Mouse (Mus musculus) gastrocnemius, postnatal 25 days (tissue): ENCODE measurements around the gene Rbm10. TPM values are rescaled to one million over a fixed set of nuclear protein-coding genes. Genes with fewer than 3 reads are reported as not detected.

Source experiments
- total RNA-seq, 2 experiments: library from RNA; stranded (reverse); gene quantifications; 1 replicate in 1 of 2; 2 replicates in 1 of 2; pipeline ENCODE4 v1.2.3; 2021

Rbm10 gene
- total RNA-seq, 2 experiments from 2014 or later = 11.4 to 11.8 TPM

Other genes with a start within 250 kb of the Rbm10 start
- under 1 TPM; 0.72 to 0.95 TPM for gene Jade3, start 191.8 kb upstream of the Rbm10 start, total RNA-seq
- not detected for gene Rgn, start 67.7 kb upstream of the Rbm10 start, total RNA-seq
- 100 to 1,000 TPM; 429 TPM for gene Ndufb11, start 116 bp downstream of the Rbm10 start, total RNA-seq
- gene Uba1, start 40.8 kb downstream of the Rbm10 start, total RNA-seq = 100 to 1,000 TPM; 134 to 145 TPM
- 100 to 1,000 TPM; 124 to 132 TPM for gene Cdk16, start 70.5 kb downstream of the Rbm10 start, total RNA-seq
- gene Usp11, start 86.4 kb downstream of the Rbm10 start, total RNA-seq = 1 to 10 TPM; 1.1 to 1.5 TPM
- gene Araf, start 180.3 kb downstream of the Rbm10 start, total RNA-seq = 10 to 100 TPM; 83.6 to 84.7 TPM